Mouse (Mus musculus): ENCODE measurements at regions not wholly inside any gene's neighbourhood (a gene's known extent, or its start where the extent isn't known, plus 50 kb on each side); places are given as distances from the start of the nearest gene placed in this dataset.

- no peak for DNase-seq (ENCODE audit: inconsistent age in 2 of 2, low spot score in 1 of 2)
These were observed 482.0 kb downstream of the Plekhb2 start for GRCm38 (mm10) chr1:35331602-35332339.

- DNase-seq (ENCODE audit: inconsistent age in 2 of 2, low spot score in 1 of 2) = no peak
These were observed 482.5 kb downstream of the Plekhb2 start for GRCm38 (mm10) chr1:35332340-35332684.

- DNase-seq (ENCODE audit: inconsistent age in 2 of 2, low spot score in 1 of 2) = no peak
These were observed 487.9 kb downstream of the Plekhb2 start for GRCm38 (mm10) chr1:35337647-35338046.

GRCm38 (mm10) chr1:35338184-35338583 lies 488.4 kb downstream of the Plekhb2 start:
- DNase-seq (ENCODE audit: inconsistent age in 2 of 2, low spot score in 1 of 2) = no peak

GRCm38 (mm10) chr1:35344539-35344938 lies 494.8 kb downstream of the Plekhb2 start:
- DNase-seq (ENCODE audit: inconsistent age in 2 of 2, low spot score in 1 of 2) = no peak

- DNase-seq (ENCODE audit: inconsistent age in 2 of 2, low spot score in 1 of 2) = no peak
These were observed 498.5 kb downstream of the Plekhb2 start for GRCm38 (mm10) chr1:35348294-35348693.

GRCm38 (mm10) chr1:35358981-35359380 lies 509.2 kb downstream of the Plekhb2 start:
- no peak for DNase-seq (ENCODE audit: inconsistent age in 2 of 2, low spot score in 1 of 2)

GRCm38 (mm10) chr1:35361465-35361864 lies 511.7 kb downstream of the Plekhb2 start:
- DNase-seq (ENCODE audit: inconsistent age in 2 of 2, low spot score in 1 of 2) = no peak

GRCm38 (mm10) chr1:35362836-35363235 lies 513.1 kb downstream of the Plekhb2 start:
- DNase-seq (ENCODE audit: inconsistent age in 2 of 2, low spot score in 1 of 2) = no peak

GRCm38 (mm10) chr1:35366559-35366958 lies 516.8 kb downstream of the Plekhb2 start:
- DNase-seq (ENCODE audit: inconsistent age in 2 of 2, low spot score in 1 of 2) = no peak

GRCm38 (mm10) chr1:35372751-35373150 lies 523.0 kb downstream of the Plekhb2 start:
- no peak for DNase-seq (ENCODE audit: inconsistent age in 2 of 2, low spot score in 1 of 2)

- DNase-seq (ENCODE audit: inconsistent age in 2 of 2, low spot score in 1 of 2) = peak in 1 of 2 experiments; percentile 24
These were observed 531.0 kb downstream of the Plekhb2 start for GRCm38 (mm10) chr1:35380633-35381385.

GRCm38 (mm10) chr1:35385430-35385829 lies 535.7 kb downstream of the Plekhb2 start:
- DNase-seq (ENCODE audit: inconsistent age in 2 of 2, low spot score in 1 of 2) = peak; percentile 86 to 95

GRCm38 (mm10) chr1:35388181-35388580 lies 538.4 kb downstream of the Plekhb2 start:
- peak; percentile 25 to 65 for DNase-seq (ENCODE audit: inconsistent age in 2 of 2, low spot score in 1 of 2)

GRCm38 (mm10) chr1:35390371-35390770 lies 540.6 kb downstream of the Plekhb2 start:
- DNase-seq (ENCODE audit: inconsistent age in 2 of 2, low spot score in 1 of 2) = no peak

- no peak for DNase-seq (ENCODE audit: inconsistent age in 2 of 2, low spot score in 1 of 2)
These were observed 541.2 kb downstream of the Plekhb2 start for GRCm38 (mm10) chr1:35390858-35391586.

GRCm38 (mm10) chr1:35393550-35394118 lies 543.9 kb downstream of the Plekhb2 start:
- DNase-seq (ENCODE audit: inconsistent age in 2 of 2, low spot score in 1 of 2) = no peak

GRCm38 (mm10) chr1:35400674-35401359 lies 551.0 kb downstream of the Plekhb2 start:
- no peak for DNase-seq (ENCODE audit: inconsistent age in 2 of 2, low spot score in 1 of 2)

- no peak for DNase-seq (ENCODE audit: inconsistent age in 2 of 2, low spot score in 1 of 2)
These were observed 553.2 kb downstream of the Plekhb2 start for GRCm38 (mm10) chr1:35402995-35403394.

GRCm38 (mm10) chr1:35405418-35405817 lies 555.6 kb downstream of the Plekhb2 start:
- DNase-seq (ENCODE audit: inconsistent age in 2 of 2, low spot score in 1 of 2) = no peak

GRCm38 (mm10) chr1:35415646-35416045 lies 565.9 kb downstream of the Plekhb2 start:
- DNase-seq (ENCODE audit: inconsistent age in 2 of 2, low spot score in 1 of 2) = no peak

Measured in adrenal gland, adult (tissue).